Mouse (Mus musculus) G1E (cell line): ENCODE measurements around the gene Erich6. TPM values are rescaled to one million over a fixed set of nuclear protein-coding genes. Genes with fewer than 3 reads are reported as not detected.

Experiments used
- ATAC-seq: 2 replicates; pipeline ENCODE4 v1.8.0; 2016; ENCODE audit warnings: mild to moderate bottlenecking; ENCODE audit not compliant: insufficient number of reproducible peaks, poor library complexity, low FRiP score, severe bottlenecking; ENCODE audit errors: extremely low read depth
- DNase-seq: peaks from one replicate; pipeline ENCODE4 v3.0.0; 2012; ENCODE audit warnings: low spot score
- H3K27me3 ChIP-seq: 2 replicates; pipeline ENCODE4 v1.6.1; 2012; ENCODE audit warnings: mild to moderate bottlenecking, low read length, inconsistent platforms; ENCODE audit not compliant: insufficient read depth
- H3K36me3 ChIP-seq: replicated peaks from 2 replicates; pipeline ENCODE3; 2012; ENCODE audit warnings: mild to moderate bottlenecking, inconsistent platforms
- H3K4me1 ChIP-seq: 2 replicates; pipeline ENCODE4 v1.6.1; 2012; ENCODE audit warnings: low read depth, low read length, inconsistent platforms, mixed read lengths; ENCODE audit not compliant: insufficient read depth
- H3K4me3 ChIP-seq: 2 replicates; pipeline ENCODE4 v1.5.1; 2012; ENCODE audit warnings: low read depth, mild to moderate bottlenecking, inconsistent platforms, low read length, moderate library complexity, mixed read lengths
- H3K9me3 ChIP-seq: replicated peaks from 2 replicates; pipeline ENCODE4 v1.6.1; 2012; ENCODE audit warnings: inconsistent platforms
- CTCF ChIP-seq: IDR thresholded peaks from 2 replicates; pipeline ENCODE4 v1.5.1; 2012; ENCODE audit warnings: low read depth, low read length, inconsistent platforms, mixed read lengths
- GATA1 ChIP-seq: IDR thresholded peaks from 2 replicates; pipeline ENCODE4 v1.6.1; 2012; ENCODE audit warnings: borderline replicate concordance, low read length, inconsistent platforms, mixed read lengths
- GATA2 ChIP-seq: IDR thresholded peaks from 2 replicates; pipeline ENCODE4 v1.6.1; 2012; ENCODE audit warnings: low read depth, low read length, inconsistent platforms, borderline replicate concordance
- POLR2AphosphoS5 ChIP-seq: IDR thresholded peaks from 2 replicates; pipeline ENCODE4 v1.6.1; 2012; ENCODE audit warnings: low read depth, low read length, inconsistent platforms; ENCODE audit not compliant: insufficient replicate concordance
- TAL1 ChIP-seq: conservative IDR thresholded peaks from 2 replicates; pipeline ENCODE4 v1.6.1; 2012; ENCODE audit warnings: low read depth, low read length, inconsistent platforms, mixed read lengths
- polyA plus RNA-seq: library from polyadenylated mRNA; stranded (reverse); fragments of >175 nt; gene quantifications from 2 replicates; pipeline ENCODE4 v1.2.3, GENCODE M21; 2012
- total RNA-seq, 2 experiments: library from RNA; stranded (forward) in 1 of 2; stranded (reverse) in 1 of 2; fragments of 200-1000 nt in 1 of 2; fragments of >200 nt in 1 of 2; fragmentation: Nextera tagmentation in 1 of 2; gene quantifications; 2 replicates each; pipeline ENCODE4 v1.2.3; 2014 to 2017

Erich6 gene
- total and polyA plus RNA-seq, 3 experiments, result not detected

DNA sequence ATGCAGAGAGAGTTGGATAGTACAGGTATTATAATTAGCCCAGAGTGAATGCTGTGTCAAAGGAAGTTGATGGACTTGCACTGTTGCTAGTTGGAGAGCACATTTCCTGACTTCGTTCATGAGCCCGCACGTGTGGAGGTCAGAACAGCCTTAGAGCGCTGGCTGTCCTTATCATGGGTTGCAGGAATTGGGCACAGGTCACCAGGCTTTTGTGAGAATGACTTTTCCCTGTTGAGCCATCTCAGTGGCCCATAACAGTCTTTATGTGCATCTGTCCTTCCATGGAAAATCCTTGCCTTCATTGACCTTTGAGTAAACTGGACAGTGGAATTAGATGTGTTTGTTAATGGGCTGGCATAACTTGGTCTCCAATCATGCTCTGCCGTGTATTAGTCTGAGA, 54.7 kb downstream of the Erich6 start:
- H3K4me1 ChIP-seq, result peaks cover 24% of the 10 kb centered on the region
- TF ChIP-seq CTCF (no peak), POLR2AphosphoS5 (no peak), TAL1 (no peak)
- H3K36me3 ChIP-seq, result peaks cover 54% of the 10 kb centered on the region
- no peak for DNase-seq
- H3K4me3 ChIP-seq, result no peak overlapping the region
- no peaks in the 10 kb centered on the region for H3K9me3 ChIP-seq
- no peaks in the 10 kb centered on the region for H3K27me3 ChIP-seq
- no peak for ATAC-seq

DNA sequence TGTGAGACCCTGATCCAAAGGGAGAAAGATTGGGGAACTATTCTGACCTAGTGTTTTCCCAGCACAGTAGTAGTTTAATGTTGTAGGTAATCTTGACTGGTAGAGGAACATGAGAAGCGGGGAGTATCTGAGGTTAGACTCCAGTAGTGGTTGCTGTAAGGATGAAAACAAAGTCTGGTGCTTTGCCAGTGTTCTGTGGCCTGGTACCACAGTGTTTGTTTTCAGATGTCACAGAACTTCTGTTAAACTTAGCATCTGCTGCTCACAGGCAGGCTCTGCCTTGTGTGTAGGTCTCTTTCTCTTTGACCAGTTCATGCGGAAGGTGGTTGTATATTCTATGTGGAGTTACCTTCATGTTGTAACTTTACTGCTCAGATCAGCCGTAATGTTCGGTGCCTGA, 55.5 kb downstream of the Erich6 start:
- ATAC-seq, result no peak
- Histone ChIP-seq H3K9me3 (no peaks in the 10 kb centered on the region), H3K4me3 (no peak overlapping the region), H3K36me3 (peaks cover 49% of the 10 kb centered on the region), H3K27me3 (no peaks in the 10 kb centered on the region), H3K4me1 (peaks cover 24% of the 10 kb centered on the region)
- no peak for TF ChIP-seq GATA2
- TF ChIP-seq GATA1, result no peak
- no peak for TF ChIP-seq CTCF
- TF ChIP-seq POLR2AphosphoS5, result no peak
- no peak for TF ChIP-seq TAL1
- DNase-seq, result no peak

DNA sequence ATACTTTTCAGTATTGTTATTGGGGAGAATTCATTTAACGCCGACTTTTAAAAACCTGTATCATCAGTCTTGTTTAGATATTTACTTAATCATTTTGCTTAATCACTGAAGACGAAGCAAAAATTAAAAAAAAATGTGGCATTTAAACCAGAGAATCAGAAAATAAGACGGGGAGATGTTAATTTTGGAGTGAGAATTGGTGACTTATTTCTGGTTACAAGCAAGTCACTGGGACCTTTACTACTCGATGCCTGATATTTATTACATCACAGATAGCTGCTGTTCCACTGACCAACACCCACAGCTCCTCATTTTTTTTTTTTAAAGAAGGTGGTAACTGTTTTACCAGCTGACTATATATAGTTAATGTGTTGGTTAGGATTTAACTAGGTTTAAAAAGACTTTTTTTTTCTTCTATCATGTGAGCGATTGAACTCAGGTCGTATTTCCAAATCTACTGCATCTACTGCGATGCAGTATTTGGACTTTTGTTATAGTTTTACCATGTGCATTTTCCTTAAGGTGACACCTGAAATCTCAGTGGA, 59.4 kb downstream of the Erich6 start:
- Histone ChIP-seq H3K4me3 (peak overlapping the region; percentile 80), H3K36me3 (peaks cover 28% of the 10 kb centered on the region), H3K4me1 (peaks cover 21% of the 10 kb centered on the region), H3K27me3 (no peaks in the 10 kb centered on the region), H3K9me3 (no peaks in the 10 kb centered on the region)
- DNase-seq (peak; percentile 21), ATAC-seq (no peak)
- no peak for TF ChIP-seq CTCF
- no peak for TF ChIP-seq GATA1

DNA sequence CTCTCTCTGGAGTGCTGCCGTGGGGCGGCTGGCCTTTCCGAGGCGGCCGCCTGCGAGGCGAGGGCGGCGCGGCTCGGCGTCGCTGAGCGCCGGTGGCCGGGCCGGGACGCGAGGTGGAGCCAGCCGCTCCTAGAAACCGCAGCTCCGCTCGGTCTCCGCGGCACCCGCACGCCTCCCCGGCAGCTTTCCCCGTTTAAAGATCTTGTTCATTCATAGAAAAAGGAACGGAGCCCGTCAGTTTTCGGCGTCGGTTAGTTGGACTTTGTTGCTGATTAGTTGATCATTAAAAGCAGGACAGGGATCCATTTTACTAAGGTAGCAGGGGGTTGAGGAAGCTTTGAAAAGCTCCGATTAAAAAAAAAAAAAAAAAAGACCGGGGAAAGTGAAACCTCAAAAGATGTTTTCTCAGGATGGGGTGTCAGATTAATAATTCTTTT, 59.9 kb downstream of the Erich6 start:
- Histone ChIP-seq H3K4me3 (peak overlapping the region; percentile 80), H3K36me3 (peaks cover 23% of the 10 kb centered on the region), H3K4me1 (peaks cover 16% of the 10 kb centered on the region), H3K9me3 (no peaks in the 10 kb centered on the region), H3K27me3 (no peaks in the 10 kb centered on the region)
- DNase-seq, result peak; percentile 20
- no peak for TF ChIP-seq TAL1
- TF ChIP-seq CTCF, result no peak
- no peak for TF ChIP-seq GATA1
- no peak for TF ChIP-seq POLR2AphosphoS5
- no peak for TF ChIP-seq GATA2
- peak; percentile 12; the same call in 1 of the 2 replicates for ATAC-seq

DNA sequence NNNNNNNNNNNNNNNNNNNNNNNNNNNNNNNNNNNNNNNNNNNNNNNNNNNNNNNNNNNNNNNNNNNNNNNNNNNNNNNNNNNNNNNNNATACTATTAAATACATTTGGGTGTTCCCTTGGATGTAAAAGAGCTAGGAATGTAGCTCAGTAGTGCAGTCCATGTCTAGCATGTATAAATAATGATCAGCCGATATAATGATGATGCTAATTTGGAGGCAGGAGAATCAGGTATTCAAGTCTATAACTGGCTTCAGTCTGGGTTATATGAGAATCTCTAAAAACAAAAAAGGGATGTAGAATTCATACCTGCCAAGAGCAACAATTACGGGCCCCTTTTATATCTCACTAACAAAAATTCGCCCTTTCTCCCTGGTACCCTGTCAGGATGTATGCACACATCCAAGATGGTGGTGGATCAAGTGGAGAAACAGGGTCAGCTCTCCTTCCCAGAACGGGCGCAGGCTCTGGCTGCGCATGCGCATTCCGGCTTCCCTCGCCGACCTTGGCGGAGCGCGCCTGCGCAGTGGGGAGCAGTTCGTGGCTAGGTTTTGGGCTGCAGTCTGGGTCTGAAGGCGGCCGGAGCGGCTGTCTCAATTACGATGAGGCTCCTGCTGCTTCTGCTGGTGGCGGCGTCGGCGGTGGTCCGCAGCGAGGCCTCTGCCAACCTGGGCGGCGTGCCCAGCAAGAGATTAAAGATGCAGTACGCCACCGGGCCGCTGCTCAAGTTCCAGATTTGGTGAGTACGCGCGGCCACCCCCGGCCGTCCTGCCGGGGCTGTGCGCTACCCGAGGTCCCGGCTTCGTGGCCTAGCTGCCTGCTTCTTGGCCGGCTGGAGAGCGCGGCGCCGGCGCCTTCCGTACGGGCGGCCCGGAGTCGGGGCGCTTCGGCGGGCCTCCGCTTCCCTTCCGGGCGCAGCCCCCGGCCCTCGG, 60.6 kb downstream of the Erich6 start, which contains the start of gene Selenot:
TSS of gene Selenot (plus strand) at position 500 of the 930 bp plus-strand sequence.
- Histone ChIP-seq H3K27me3 (no peaks in the 10 kb centered on the region), H3K4me3 (peak within 1 kb of the TSS; percentile 80), H3K9me3 (no peaks in the 10 kb centered on the region), H3K36me3 (peaks cover 19% of the 10 kb centered on the region), H3K4me1 (peaks cover 11% of the 10 kb centered on the region)
- DNase-seq, result peak; percentile 94
- ATAC-seq, result peak; percentile 85
- TF ChIP-seq POLR2AphosphoS5 (no peak), GATA1 (no peak), CTCF (no peak), GATA2 (no peak), TAL1 (no peak)

DNA sequence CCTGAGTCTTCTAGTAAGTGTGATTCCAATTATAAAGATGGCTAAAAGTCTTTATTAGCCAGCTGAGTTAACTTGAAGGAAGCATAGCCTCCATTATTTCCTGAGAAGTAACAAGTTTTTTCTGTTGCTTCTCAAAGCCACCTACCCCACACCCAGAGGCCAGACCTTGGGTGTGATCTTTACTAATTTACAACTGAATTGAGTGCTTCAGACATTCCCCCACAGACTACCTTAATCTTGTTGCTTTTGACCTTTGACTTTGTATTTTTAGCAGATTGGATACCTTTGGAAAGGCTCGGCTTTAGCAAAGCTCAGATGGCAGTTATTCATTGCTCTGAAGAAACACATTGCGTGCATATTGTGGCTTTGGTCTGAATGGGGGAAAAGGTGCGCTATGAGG, 66.2 kb downstream of the Erich6 start:
- Histone ChIP-seq H3K36me3 (no peaks in the 10 kb centered on the region), H3K27me3 (no peaks in the 10 kb centered on the region), H3K9me3 (no peaks in the 10 kb centered on the region), H3K4me1 (peaks cover 1% of the 10 kb centered on the region), H3K4me3 (no peak overlapping the region)
- no peak for DNase-seq
- TF ChIP-seq GATA1 (no peak), TAL1 (no peak), POLR2AphosphoS5 (no peak), CTCF (no peak), GATA2 (no peak)
- no peak for ATAC-seq

Other genes with a start within 250 kb of the Erich6 start
- gene Tsc22d2, start 222.5 kb downstream of the Erich6 start, total RNA-seq (2014; fragmentation: Nextera tagmentation), result 37.2 and 51.3 TPM in 2 replicates
- 15.5 and 15.8 TPM in 2 replicates for gene Tsc22d2, start 222.5 kb downstream of the Erich6 start, total RNA-seq (2017)
- gene Tsc22d2, start 222.5 kb downstream of the Erich6 start, polyA plus RNA-seq, result 27.9 and 34.5 TPM in 2 replicates
- 224 and 235 TPM in 2 replicates for gene Eif2a, start 111.4 kb downstream of the Erich6 start, total RNA-seq (2014; fragmentation: Nextera tagmentation)
- gene Eif2a, start 111.4 kb downstream of the Erich6 start, total RNA-seq (2017), result 89.4 and 95.3 TPM in 2 replicates
- gene Eif2a, start 111.4 kb downstream of the Erich6 start, polyA plus RNA-seq, result 8.5 and 8.7 TPM in 2 replicates
- gene Serp1, start 111.3 kb downstream of the Erich6 start, total RNA-seq (2014; fragmentation: Nextera tagmentation), result 102 and 130 TPM in 2 replicates
- 89.9 and 91.3 TPM in 2 replicates for gene Serp1, start 111.3 kb downstream of the Erich6 start, total RNA-seq (2017)
- 60.5 and 72.2 TPM in 2 replicates for gene Serp1, start 111.3 kb downstream of the Erich6 start, polyA plus RNA-seq
- gene Selenot, start 60.6 kb downstream of the Erich6 start, total RNA-seq (2014; fragmentation: Nextera tagmentation), result 124 and 127 TPM in 2 replicates
- 184 and 201 TPM in 2 replicates for gene Selenot, start 60.6 kb downstream of the Erich6 start, total RNA-seq (2017)
- 27.4 and 31.1 TPM in 2 replicates for gene Selenot, start 60.6 kb downstream of the Erich6 start, polyA plus RNA-seq
- 9.4 TPM in 2 replicates for gene Siah2, start 55.2 kb upstream of the Erich6 start, total RNA-seq (2014; fragmentation: Nextera tagmentation)
- gene Siah2, start 55.2 kb upstream of the Erich6 start, total RNA-seq (2017), result 7.5 and 13.9 TPM in 2 replicates
- gene Siah2, start 55.2 kb upstream of the Erich6 start, polyA plus RNA-seq, result 10.0 and 14.5 TPM in 2 replicates
- not detected in 2 replicates for gene Mindy4b-ps, start 185.1 kb upstream of the Erich6 start, total RNA-seq (2014; fragmentation: Nextera tagmentation)
- 0.27 TPM in 1 of 2 replicates, not detected in the other for gene Mindy4b-ps, start 185.1 kb upstream of the Erich6 start, total RNA-seq (2017)
- gene Mindy4b-ps, start 185.1 kb upstream of the Erich6 start, polyA plus RNA-seq, result not detected in 2 replicates
- not detected in 2 replicates for gene Clrn1, start 248.1 kb upstream of the Erich6 start, total RNA-seq (2014; fragmentation: Nextera tagmentation)
- 0.05 and 0.17 TPM in 2 replicates for gene Clrn1, start 248.1 kb upstream of the Erich6 start, total RNA-seq (2017)
- not detected in 2 replicates for gene Clrn1, start 248.1 kb upstream of the Erich6 start, polyA plus RNA-seq